ENCODE assay signal across 8 mouse cellular contexts in the genomic region with DNA sequence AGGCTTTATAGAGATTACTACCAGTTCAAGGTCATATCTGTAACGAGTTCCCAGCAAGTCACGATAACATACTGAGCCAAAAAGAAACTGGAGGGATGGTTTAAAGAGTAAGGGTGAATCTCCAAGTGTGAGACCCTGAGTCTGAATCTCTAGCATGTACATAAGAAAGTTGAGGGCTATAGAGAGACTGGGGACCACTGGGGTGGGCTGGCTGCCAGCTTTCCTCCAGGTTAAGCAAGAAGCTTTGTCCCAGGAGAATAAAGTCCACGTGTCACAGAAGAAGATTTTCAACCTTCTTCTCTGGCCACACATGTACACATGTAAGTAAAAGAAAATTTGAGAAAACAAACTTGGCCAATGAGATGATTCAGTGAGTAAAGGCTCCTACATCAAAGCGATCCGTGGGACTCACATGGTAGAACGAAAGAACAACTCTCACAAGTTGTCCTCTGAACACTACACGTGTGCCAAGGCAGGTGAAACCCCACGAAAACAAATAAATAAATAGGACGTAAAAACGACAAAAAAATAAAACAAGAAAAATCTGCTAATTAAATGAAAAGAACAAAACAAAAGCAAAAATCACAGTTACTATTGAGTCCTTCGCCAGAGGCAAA. TPM values are rescaled to one million over a fixed set of nuclear protein-coding genes. Genes with fewer than 3 reads are reported as not detected.
DNase-seq lines count a peak whose midpoint lies in the region; ATAC-seq and TF ChIP-seq lines count a peak whose summit lies in the region.

No protein-coding gene starts in this region.

- no peak for DNase-seq in lung, postnatal 36 days
- no peak for DNase-seq in midbrain, embryonic 10.5 days (ENCODE audit: low spot score)
- DNase-seq in frontal cortex, postnatal 25 days (ENCODE audit: low spot score in 2 of 2) = no peak
- DNase-seq in layer of hippocampus, adult 8-10 months (ENCODE audit: low spot score in 2 of 2) = no peak

- WGBS in lung, embryonic 15.5 days = 57% methylated on average over 11 of the region's 11 CpGs
- WGBS in hindbrain, embryonic 15.5 days = 62% methylated on average over 11 of the region's 11 CpGs
- WGBS in midbrain, embryonic 10.5 days = 62% methylated on average over 11 of the region's 11 CpGs

- no peak for ATAC-seq in lung, embryonic 15.5 days (ENCODE audit: borderline replicate concordance, extremely low read depth, low FRiP score, low TSS enrichment)
- ATAC-seq in hindbrain, embryonic 15.5 days (ENCODE audit: low FRiP score, low read depth) = peak; percentile 31; the same call in 1 of the 2 replicates
- no peak for ATAC-seq in erythroid progenitor cell, adult 5-6 weeks (replicated peaks; ENCODE audit: low FRiP score, poor library complexity, severe bottlenecking)

- no peaks in the 10 kb centered on the region for H3K27me3 ChIP-seq in lung, embryonic 15.5 days
- no peaks in the 10 kb centered on the region for H3K27me3 ChIP-seq in hindbrain, embryonic 15.5 days
- peaks cover 22% of the 10 kb centered on the region; the same call in 1 of the 2 replicates for H3K27me3 ChIP-seq in midbrain, embryonic 10.5 days (ENCODE audit: low read depth, poor library complexity, severe bottlenecking)

- peak overlapping the region; percentile 68 for H3K4me2 ChIP-seq in lung, embryonic 15.5 days
- H3K4me2 ChIP-seq in hindbrain, embryonic 15.5 days = peak overlapping the region; percentile 69

- no peaks in the 10 kb centered on the region for H3K36me3 ChIP-seq in lung, embryonic 15.5 days
- peaks cover 10% of the 10 kb centered on the region; the same call in 1 of the 2 replicates for H3K36me3 ChIP-seq in hindbrain, embryonic 15.5 days
- peaks cover 13% of the 10 kb centered on the region for H3K36me3 ChIP-seq in midbrain, embryonic 10.5 days

- H3K4me1 ChIP-seq in lung, embryonic 15.5 days = peaks cover 8% of the 10 kb centered on the region; the same call in 1 of the 2 replicates
- H3K4me1 ChIP-seq in cortical plate, adult 2 months (ENCODE audit: control insufficient read depth, insufficient read depth, low read length) = peaks cover 1% of the 10 kb centered on the region; the same call in 1 of the 2 replicates
- peaks cover 33% of the 10 kb centered on the region for H3K4me1 ChIP-seq in hindbrain, embryonic 15.5 days (replicated peaks)
- H3K4me1 ChIP-seq in midbrain, embryonic 10.5 days = peaks cover 12% of the 10 kb centered on the region

- no peak for TF ChIP-seq POLR2A in cortical plate, adult 2 months (IDR thresholded peaks at IDR 0.05; ENCODE audit: extremely low read depth, insufficient read depth, low read length)

- peak overlapping the region; percentile 85 for H3K4me3 ChIP-seq in lung, embryonic 15.5 days
- H3K4me3 ChIP-seq in cortical plate, adult 2 months (ENCODE audit: insufficient read depth, low read length) = peak overlapping the region; percentile 88
- H3K4me3 ChIP-seq in hindbrain, embryonic 15.5 days = peak overlapping the region; percentile 82
- H3K4me3 ChIP-seq in midbrain, embryonic 10.5 days = peak overlapping the region; percentile 80

- no peak for TF ChIP-seq CTCF in cortical plate, adult 2 months (IDR thresholded peaks at IDR 0.05; ENCODE audit: extremely low read depth, insufficient read depth, low read length)

- H3K27ac ChIP-seq in lung, embryonic 15.5 days = no peak overlapping the region
- H3K27ac ChIP-seq in cortical plate, adult 2 months (ENCODE audit: insufficient read depth, low read length) = no peak overlapping the region
- peak overlapping the region; percentile 87; the same call in 1 of the 2 replicates for H3K27ac ChIP-seq in hindbrain, embryonic 15.5 days (replicated peaks)
- peak overlapping the region; percentile 42; the same call in 1 of the 2 replicates for H3K27ac ChIP-seq in midbrain, embryonic 10.5 days (replicated peaks)

- H3K9ac ChIP-seq in lung, embryonic 15.5 days = peak overlapping the region; percentile 19; the same call in 1 of the 2 replicates
- H3K9ac ChIP-seq in hindbrain, embryonic 15.5 days = peak overlapping the region; percentile 94; the same call in 1 of the 2 replicates

- H3K9me3 ChIP-seq in lung, embryonic 15.5 days = no peaks in the 10 kb centered on the region
- H3K9me3 ChIP-seq in hindbrain, embryonic 15.5 days = no peaks in the 10 kb centered on the region
- peaks cover 8% of the 10 kb centered on the region; the same call in 1 of the 2 replicates for H3K9me3 ChIP-seq in midbrain, embryonic 10.5 days (replicated peaks)

RNA-seq across cellular contexts. Expression of gene Gm5114, which starts 35.8 kb away (rescaled TPM):
- polyA plus RNA-seq in lung, embryonic 15.5 days (2015; fragmentation: Nextera tagmentation; extraction: Ambion mirVana) = not detected in 2 replicates
- not detected in 2 replicates for polyA plus RNA-seq in cortical plate, adult 2 months (2012; rRNA removed)
- polyA plus RNA-seq in hindbrain, embryonic 15.5 days (2015; fragmentation: Nextera tagmentation; extraction: Ambion mirVana) = not detected in 2 replicates
- not detected in 2 replicates for polyA plus RNA-seq in midbrain, embryonic 10.5 days (2016; fragmentation: Nextera tagmentation; extraction: Ambion mirVana)
- not detected in 2 replicates for total RNA-seq in erythroid progenitor cell, adult 5-6 weeks (2015; ENCODE audit: low replicate concordance)
- total RNA-seq in erythroid progenitor cell, adult 5-6 weeks (2017; ENCODE audit: low replicate concordance) = not detected in 2 replicates
- not detected for total RNA-seq in layer of hippocampus, adult 8-10 months (2022)

Comparison
In these comparisons a context has a peak if more than half of its experiments do, and no peak if none do; other contexts are left out.
1. H3K27ac ChIP-seq: peak in hindbrain, embryonic 15.5 days (single experiment) and midbrain, embryonic 10.5 days (single experiment); none in lung, embryonic 15.5 days (single experiment) and cortical plate, adult 2 months (single experiment).
2. Peak in every context shown above with its lines, with median percentiles within 50 percentile points of each other: H3K4me3 ChIP-seq.